Mouse (Mus musculus): Measurements from ENCODE around the gene Atad5. TPM values are rescaled to one million over a fixed set of nuclear protein-coding genes. Genes with fewer than 3 reads are reported as not detected.

Gene Atad5
- polyA plus RNA-seq, 1 experiment from 2014 or later = 5.3 TPM

DNA sequence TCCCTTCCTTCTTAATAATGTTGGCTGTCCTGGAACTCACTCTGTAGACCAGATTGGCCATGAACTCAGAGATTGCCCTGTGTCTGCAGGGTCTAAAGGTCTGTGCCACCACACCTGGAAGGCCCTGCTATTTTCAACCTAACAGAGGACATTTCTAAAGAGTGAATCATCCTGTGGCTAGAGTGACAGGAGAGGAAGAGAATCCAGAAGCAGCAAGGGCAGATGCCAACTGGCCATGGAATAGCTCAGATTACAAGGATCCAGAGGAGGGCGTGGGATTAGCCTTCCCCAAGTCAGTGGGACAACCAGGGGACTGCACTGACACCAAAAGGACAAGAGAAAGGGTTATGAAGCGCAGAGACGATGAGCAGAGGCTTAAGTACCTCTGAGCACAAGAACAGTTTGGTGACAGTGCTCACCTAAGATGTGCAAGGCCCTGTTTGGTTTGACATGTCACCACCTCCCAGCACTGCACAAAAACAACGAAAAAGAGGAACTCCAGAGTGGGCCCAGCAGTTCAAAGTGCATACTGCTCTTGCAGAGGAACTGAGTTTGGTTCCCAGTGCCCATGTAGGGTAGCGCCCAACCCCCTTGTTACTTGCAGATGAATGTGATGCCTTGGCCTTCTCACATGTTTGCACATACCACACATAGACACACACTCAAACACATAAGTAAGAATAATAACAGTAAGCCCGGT, 3.7 kb upstream of the Atad5 start:
- no peak for ATAC-seq (ENCODE audit: insufficient number of reproducible peaks, insufficient read depth, low FRiP score, low read depth)
- Histone ChIP-seq H3K36me3 (ENCODE audit: control insufficient read depth, insufficient read depth, low read length) (no peaks in the 10 kb centered on the region), H3K4me3 (ENCODE audit: control insufficient read depth in 1 of 2, insufficient read depth in 1 of 2, low read depth in 1 of 2, low read length in 2 of 2) (no peak overlapping the region), H3K27me3 (ENCODE audit: control insufficient read depth, insufficient read depth, low read length) (no peaks in the 10 kb centered on the region), H3K9me3 (ENCODE audit: control insufficient read depth, low read length) (no peaks in the 10 kb centered on the region), H3K9ac (ENCODE audit: low read length) (no peak overlapping the region), H3K27ac (replicated peaks in 1 of 2; ENCODE audit: control insufficient read depth in 1 of 2, insufficient read depth in 1 of 2, low read depth in 2 of 2, low read length in 2 of 2) (no peak overlapping the region), H3K4me2 (ENCODE audit: low read length) (no peak overlapping the region), H3K4me1 (ENCODE audit: control insufficient read depth in 2 of 2, insufficient read depth in 2 of 2, low read length in 2 of 2) (peaks cover 6 to 13% of the 10 kb centered on the region in 2 experiments)
- 73% methylated on average over 6 of the region's 6 CpGs for WGBS

- WGBS = 7% methylated on average over 5 of the region's 5 CpGs
- Histone ChIP-seq H3K27ac (replicated peaks in 1 of 2; ENCODE audit: control insufficient read depth in 1 of 2, insufficient read depth in 1 of 2, low read depth in 2 of 2, low read length in 2 of 2) (no peak overlapping the region), H3K36me3 (ENCODE audit: control insufficient read depth, insufficient read depth, low read length) (no peaks in the 10 kb centered on the region), H3K27me3 (ENCODE audit: control insufficient read depth, insufficient read depth, low read length) (no peaks in the 10 kb centered on the region), H3K4me3 (ENCODE audit: control insufficient read depth in 1 of 2, insufficient read depth in 1 of 2, low read depth in 1 of 2, low read length in 2 of 2) (no peak overlapping the region), H3K9me3 (ENCODE audit: control insufficient read depth, low read length) (no peaks in the 10 kb centered on the region), H3K4me1 (ENCODE audit: control insufficient read depth in 2 of 2, insufficient read depth in 2 of 2, low read length in 2 of 2) (peaks cover 0 to 8% of the 10 kb centered on the region in 2 experiments; a peak in 2 of 4 replicates), H3K9ac (ENCODE audit: low read length) (no peak overlapping the region), H3K4me2 (ENCODE audit: low read length) (no peak overlapping the region)
- ATAC-seq (ENCODE audit: insufficient number of reproducible peaks, insufficient read depth, low FRiP score, low read depth) = 0 out of 2 replicates have a peak, but pooled peaks have one; percentile 37
Measured at GRCm38 (mm10) chr11:80086844-80087243, 2.4 kb upstream of the Atad5 start.

DNA sequence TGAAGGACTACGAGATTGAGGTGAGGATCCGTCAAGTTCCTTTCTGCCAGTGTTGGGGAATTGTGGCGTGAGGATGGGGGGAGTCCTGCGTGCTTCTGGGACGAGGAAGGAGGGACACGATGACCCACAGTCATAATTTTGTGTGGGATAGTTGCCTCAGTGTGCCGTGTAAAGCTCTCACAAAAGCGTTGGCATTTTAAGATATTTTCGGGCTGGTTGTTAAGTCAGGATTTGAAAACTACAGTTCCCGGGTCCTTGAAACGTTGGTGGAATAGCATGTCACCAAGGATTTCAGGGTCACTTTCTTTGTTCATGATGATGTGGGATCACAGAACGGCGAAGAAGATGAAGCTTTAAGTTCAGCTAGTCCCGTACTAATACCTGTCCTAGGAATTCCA, 616 bp downstream of the Atad5 start:
- peak overlapping the region; percentile 86 for H3K4me2 ChIP-seq (ENCODE audit: low read length)

GRCm38 (mm10) chr11:80090555-80091164, 1.5 kb downstream of the Atad5 start:
- Histone ChIP-seq H3K4me3 (ENCODE audit: control insufficient read depth in 1 of 2, insufficient read depth in 1 of 2, low read depth in 1 of 2, low read length in 2 of 2) (peak overlapping the region in 1 of 2 experiments; percentile 99; a peak in 2 of 4 replicates), H3K36me3 (ENCODE audit: control insufficient read depth, insufficient read depth, low read length) (peaks cover 14% of the 10 kb centered on the region), H3K4me1 (ENCODE audit: control insufficient read depth in 2 of 2, insufficient read depth in 2 of 2, low read length in 2 of 2) (peaks cover 0 to 10% of the 10 kb centered on the region in 2 experiments; a peak in 1 of 4 replicates), H3K9me3 (ENCODE audit: control insufficient read depth, low read length) (no peaks in the 10 kb centered on the region), H3K27ac (replicated peaks in 1 of 2; ENCODE audit: control insufficient read depth in 1 of 2, insufficient read depth in 1 of 2, low read depth in 2 of 2, low read length in 2 of 2) (no peak overlapping the region), H3K9ac (ENCODE audit: low read length) (peak overlapping the region; percentile 98), H3K4me2 (ENCODE audit: low read length) (peak overlapping the region; percentile 86), H3K27me3 (ENCODE audit: control insufficient read depth, insufficient read depth, low read length) (no peaks in the 10 kb centered on the region)
- WGBS = 62% methylated on average over 3 of the region's 3 CpGs
- no peak for ATAC-seq (ENCODE audit: insufficient number of reproducible peaks, insufficient read depth, low FRiP score, low read depth)

More for the DNA sequence above, 616 bp downstream of the Atad5 start:
- ATAC-seq (ENCODE audit: insufficient number of reproducible peaks, insufficient read depth, low FRiP score, low read depth) = no peak
- under 1% methylated on average over 14 of the region's 14 CpGs for WGBS
- peaks cover 0 to 10% of the 10 kb centered on the region in 2 experiments; a peak in 1 of 4 replicates for H3K4me1 ChIP-seq (ENCODE audit: control insufficient read depth in 2 of 2, insufficient read depth in 2 of 2, low read length in 2 of 2)
- H3K9ac ChIP-seq (ENCODE audit: low read length) = peak overlapping the region; percentile 98
- no peaks in the 10 kb centered on the region for H3K27me3 ChIP-seq (ENCODE audit: control insufficient read depth, insufficient read depth, low read length)
- H3K27ac ChIP-seq (replicated peaks in 1 of 2; ENCODE audit: control insufficient read depth in 1 of 2, insufficient read depth in 1 of 2, low read depth in 2 of 2, low read length in 2 of 2) = peak overlapping the region in 1 of 2 experiments; percentile 72; a peak in 2 of 4 replicates
- peak overlapping the region; percentile 89 to 99 for H3K4me3 ChIP-seq (ENCODE audit: control insufficient read depth in 1 of 2, insufficient read depth in 1 of 2, low read depth in 1 of 2, low read length in 2 of 2)
- H3K9me3 ChIP-seq (ENCODE audit: control insufficient read depth, low read length) = no peaks in the 10 kb centered on the region
- H3K36me3 ChIP-seq (ENCODE audit: control insufficient read depth, insufficient read depth, low read length) = peaks cover 5% of the 10 kb centered on the region; the same call in 1 of the 2 replicates

DNA sequence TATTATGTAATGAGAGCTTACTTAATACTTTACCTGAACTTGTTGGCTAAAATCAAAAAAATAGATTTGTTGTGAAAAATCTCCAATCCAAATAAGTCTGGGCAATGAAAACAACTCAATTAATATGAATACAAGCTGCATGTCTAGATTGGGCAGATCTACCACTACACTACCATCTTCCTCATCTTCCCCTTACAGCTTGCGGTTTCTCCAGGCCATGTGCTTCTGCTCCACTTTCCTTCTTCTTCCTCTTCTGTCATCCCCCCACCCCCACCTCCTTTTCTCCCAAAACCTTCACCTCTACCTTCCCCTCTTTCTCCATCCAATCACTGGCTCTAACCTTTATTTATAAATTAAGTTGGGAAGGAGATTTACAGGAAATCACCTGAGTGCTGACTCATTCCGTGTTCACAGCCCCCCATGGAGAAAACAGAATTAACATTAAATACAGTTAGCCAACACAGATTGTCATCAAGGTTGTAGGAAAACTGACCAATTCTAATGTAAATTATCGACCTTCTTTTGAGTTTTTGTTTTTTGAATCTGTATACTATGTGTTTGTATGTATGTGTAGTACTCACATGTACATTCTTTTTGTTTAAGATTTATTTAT, 9.3 kb downstream of the Atad5 start:
- ATAC-seq (ENCODE audit: insufficient number of reproducible peaks, insufficient read depth, low FRiP score, low read depth) = no peak
- Histone ChIP-seq H3K4me1 (ENCODE audit: control insufficient read depth in 2 of 2, insufficient read depth in 2 of 2, low read length in 2 of 2) (no peaks in the 10 kb centered on the region), H3K9me3 (ENCODE audit: control insufficient read depth, low read length) (no peaks in the 10 kb centered on the region), H3K9ac (ENCODE audit: low read length) (no peak overlapping the region), H3K36me3 (ENCODE audit: control insufficient read depth, insufficient read depth, low read length) (peaks cover 69% of the 10 kb centered on the region), H3K27me3 (ENCODE audit: control insufficient read depth, insufficient read depth, low read length) (no peaks in the 10 kb centered on the region), H3K4me3 (ENCODE audit: control insufficient read depth in 1 of 2, insufficient read depth in 1 of 2, low read depth in 1 of 2, low read length in 2 of 2) (no peak overlapping the region), H3K4me2 (ENCODE audit: low read length) (no peak overlapping the region), H3K27ac (replicated peaks in 1 of 2; ENCODE audit: control insufficient read depth in 1 of 2, insufficient read depth in 1 of 2, low read depth in 2 of 2, low read length in 2 of 2) (no peak overlapping the region)
- WGBS = 89% methylated on average over 3 of the region's 3 CpGs

- Histone ChIP-seq H3K4me1 (ENCODE audit: control insufficient read depth in 2 of 2, insufficient read depth in 2 of 2, low read length in 2 of 2) (no peaks in the 10 kb centered on the region), H3K36me3 (ENCODE audit: control insufficient read depth, insufficient read depth, low read length) (peaks cover 62% of the 10 kb centered on the region), H3K4me3 (ENCODE audit: control insufficient read depth in 1 of 2, insufficient read depth in 1 of 2, low read depth in 1 of 2, low read length in 2 of 2) (no peak overlapping the region), H3K4me2 (ENCODE audit: low read length) (no peak overlapping the region), H3K27me3 (ENCODE audit: control insufficient read depth, insufficient read depth, low read length) (no peaks in the 10 kb centered on the region), H3K9me3 (ENCODE audit: control insufficient read depth, low read length) (no peaks in the 10 kb centered on the region), H3K27ac (replicated peaks in 1 of 2; ENCODE audit: control insufficient read depth in 1 of 2, insufficient read depth in 1 of 2, low read depth in 2 of 2, low read length in 2 of 2) (no peak overlapping the region), H3K9ac (ENCODE audit: low read length) (no peak overlapping the region)
- 73% methylated on average over 6 of the region's 6 CpGs for WGBS
- ATAC-seq (ENCODE audit: insufficient number of reproducible peaks, insufficient read depth, low FRiP score, low read depth) = no peak
Measured at GRCm38 (mm10) chr11:80101298-80101697, 12.1 kb downstream of the Atad5 start.

- ATAC-seq (ENCODE audit: insufficient number of reproducible peaks, insufficient read depth, low FRiP score, low read depth) = no peak
- Histone ChIP-seq H3K4me3 (ENCODE audit: control insufficient read depth in 1 of 2, insufficient read depth in 1 of 2, low read depth in 1 of 2, low read length in 2 of 2) (no peak overlapping the region), H3K9me3 (ENCODE audit: control insufficient read depth, low read length) (no peaks in the 10 kb centered on the region), H3K9ac (ENCODE audit: low read length) (no peak overlapping the region), H3K36me3 (ENCODE audit: control insufficient read depth, insufficient read depth, low read length) (peaks cover 72% of the 10 kb centered on the region), H3K27me3 (ENCODE audit: control insufficient read depth, insufficient read depth, low read length) (no peaks in the 10 kb centered on the region), H3K4me2 (ENCODE audit: low read length) (no peak overlapping the region), H3K4me1 (ENCODE audit: control insufficient read depth in 2 of 2, insufficient read depth in 2 of 2, low read length in 2 of 2) (no peaks in the 10 kb centered on the region), H3K27ac (replicated peaks in 1 of 2; ENCODE audit: control insufficient read depth in 1 of 2, insufficient read depth in 1 of 2, low read depth in 2 of 2, low read length in 2 of 2) (no peak overlapping the region)
- 84% methylated on average over 1 of the region's 1 CpGs for WGBS
Measured at GRCm38 (mm10) chr11:80104407-80104806, 15.2 kb downstream of the Atad5 start.
